Mouse (Mus musculus): ENCODE measurements around the gene Zfyve21.
A peak's percentile ranks its signal among the peaks of the same experiment; 100 is the strongest.

Zfyve21 gene

DNA sequence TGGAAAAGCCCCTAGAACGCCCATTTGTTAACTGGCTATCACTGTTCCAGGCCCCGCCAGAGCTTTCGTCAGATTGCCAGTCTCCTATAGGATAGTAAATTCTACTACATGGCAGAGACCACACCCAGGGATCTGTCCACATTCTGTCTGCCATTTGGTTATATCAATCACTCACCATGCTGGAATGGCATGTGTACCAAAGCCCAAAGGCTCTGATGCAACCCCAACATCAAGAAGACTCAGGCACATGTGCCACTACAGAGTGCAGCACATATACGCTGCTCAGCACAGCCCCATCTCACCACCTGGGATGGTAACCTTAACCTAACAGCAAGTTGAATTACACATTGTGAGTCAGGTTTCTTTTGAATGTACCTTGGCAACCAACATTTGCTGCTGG lies 32.0 kb downstream of the Zfyve21 start:
- DNase-seq: no peak

- no peak for DNase-seq
Observed at GRCm38 (mm10) chr12:111846815-111847214, 32.8 kb downstream of the Zfyve21 start.

GRCm38 (mm10) chr12:111848300-111848798 lies 34.4 kb downstream of the Zfyve21 start:
- no peak for DNase-seq

GRCm38 (mm10) chr12:111851235-111851634 lies 37.3 kb downstream of the Zfyve21 start:
- DNase-seq: no peak

DNA sequence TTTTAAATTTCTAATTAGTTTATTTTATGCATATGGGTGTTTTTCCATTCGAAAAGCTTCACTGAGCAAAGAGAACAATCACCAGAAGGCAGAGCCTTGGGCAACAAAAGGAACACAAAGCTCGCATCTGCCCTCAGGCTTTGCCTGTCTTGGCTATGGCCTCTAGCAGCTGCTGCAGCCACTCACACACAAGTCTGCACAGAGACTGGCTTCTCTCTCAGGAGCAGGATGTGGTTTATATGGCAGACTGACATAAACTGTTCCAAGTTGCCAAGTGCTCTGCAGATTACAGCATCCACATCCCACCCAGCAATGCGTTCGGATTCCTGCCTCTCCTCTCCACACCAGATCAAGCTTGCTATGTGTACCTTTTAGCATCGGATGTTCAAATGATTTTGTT lies 37.8 kb downstream of the Zfyve21 start:
- DNase-seq: peak; percentile 12 to 39

DNA sequence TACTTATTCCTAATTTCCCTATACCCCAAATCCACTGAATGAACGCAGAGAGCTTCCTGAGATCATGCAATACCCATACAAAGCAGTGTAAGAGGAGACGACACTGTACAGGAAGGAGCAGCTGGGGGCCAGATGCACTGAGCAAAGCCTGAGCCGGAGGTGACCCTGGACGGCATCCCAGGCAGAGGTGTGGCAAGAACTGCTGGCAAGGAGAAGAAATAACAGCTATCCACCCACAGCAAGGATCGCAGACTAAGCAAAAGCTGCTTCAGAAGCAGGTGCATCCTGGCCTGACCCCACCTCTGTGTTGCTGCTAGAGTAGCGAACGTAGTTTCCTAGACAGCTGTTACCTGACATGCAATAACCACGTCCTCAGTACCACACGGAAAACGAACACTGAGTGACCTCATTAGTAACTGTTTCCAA lies 39.1 kb downstream of the Zfyve21 start:
- peak; percentile 29 to 60 for DNase-seq

DNA sequence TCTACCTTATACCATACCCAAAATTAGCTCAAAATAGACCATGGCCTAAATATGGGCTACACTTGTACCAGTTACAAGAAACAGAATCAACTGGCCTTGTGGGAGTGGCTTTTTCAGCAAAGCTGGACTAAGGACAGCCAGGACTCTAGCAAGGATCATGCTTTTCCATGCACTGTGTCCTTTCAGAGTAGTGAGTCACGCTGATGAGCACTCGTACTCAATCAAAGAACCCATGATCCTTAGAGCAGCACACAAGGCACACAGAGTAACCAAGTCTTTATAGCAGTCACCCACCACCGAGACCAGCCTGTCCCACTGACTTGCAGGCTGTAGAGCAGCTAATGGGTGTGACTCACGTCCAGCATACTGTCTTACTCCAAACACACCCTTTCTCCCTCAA lies 39.6 kb downstream of the Zfyve21 start:
- DNase-seq: no peak

- DNase-seq: no peak
Observed at GRCm38 (mm10) chr12:111855448-111855847, 41.5 kb downstream of the Zfyve21 start.

GRCm38 (mm10) chr12:111864206-111864824 lies 50.3 kb downstream of the Zfyve21 start:
- no peak for DNase-seq

GRCm38 (mm10) chr12:111869806-111870205 lies 55.8 kb downstream of the Zfyve21 start:
- no peak for DNase-seq

- no peak for DNase-seq
Observed at GRCm38 (mm10) chr12:111870811-111871210, 56.8 kb downstream of the Zfyve21 start.

DNA sequence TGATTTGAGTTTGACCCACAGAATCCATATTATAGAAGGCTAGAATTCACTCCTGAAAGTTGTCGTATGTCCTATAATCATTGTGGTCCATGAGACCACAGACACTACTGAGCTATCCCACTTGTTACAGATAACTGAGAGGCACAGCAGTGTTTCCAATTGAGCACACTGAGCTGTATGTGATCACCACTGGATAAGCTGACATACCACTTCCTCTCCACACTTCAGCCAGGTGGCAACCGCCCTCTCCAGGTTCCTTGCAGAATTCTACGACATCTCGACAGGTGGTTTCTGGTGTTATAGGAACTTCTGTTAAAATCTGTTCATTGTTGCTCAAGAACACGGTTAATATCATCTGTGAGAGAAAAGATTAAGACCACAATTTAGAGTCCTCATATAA lies 58.1 kb downstream of the Zfyve21 start:
- peak; percentile 11 to 22 for DNase-seq

DNA sequence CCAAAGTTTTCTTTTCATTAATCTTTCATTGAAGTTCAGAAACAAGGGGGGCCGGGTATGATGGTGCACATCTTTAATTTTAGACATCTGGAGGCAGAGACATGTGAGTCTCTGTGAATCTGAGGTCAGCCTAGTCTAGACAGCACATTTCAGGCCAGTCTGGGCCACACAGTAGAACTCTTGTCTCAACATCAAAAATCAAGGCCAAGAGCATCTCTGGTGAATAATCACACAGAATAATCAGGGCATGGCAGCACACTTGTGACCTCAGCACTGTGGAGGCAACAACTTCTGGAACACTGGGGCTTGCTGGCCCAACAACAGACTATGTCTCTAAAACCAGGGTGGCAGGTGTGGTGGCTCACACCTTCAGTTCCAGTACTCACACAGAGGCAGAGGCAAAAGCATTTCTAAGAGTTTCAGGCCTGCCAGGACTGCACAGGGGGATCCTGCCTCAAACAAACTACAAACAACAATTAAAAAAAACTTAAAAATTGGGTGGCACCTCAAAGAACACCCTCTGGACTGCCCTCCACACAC lies 60.7 kb downstream of the Zfyve21 start:
- no peak for DNase-seq

- no peak for DNase-seq
Observed at GRCm38 (mm10) chr12:111875499-111875898, 61.5 kb downstream of the Zfyve21 start.

DNA sequence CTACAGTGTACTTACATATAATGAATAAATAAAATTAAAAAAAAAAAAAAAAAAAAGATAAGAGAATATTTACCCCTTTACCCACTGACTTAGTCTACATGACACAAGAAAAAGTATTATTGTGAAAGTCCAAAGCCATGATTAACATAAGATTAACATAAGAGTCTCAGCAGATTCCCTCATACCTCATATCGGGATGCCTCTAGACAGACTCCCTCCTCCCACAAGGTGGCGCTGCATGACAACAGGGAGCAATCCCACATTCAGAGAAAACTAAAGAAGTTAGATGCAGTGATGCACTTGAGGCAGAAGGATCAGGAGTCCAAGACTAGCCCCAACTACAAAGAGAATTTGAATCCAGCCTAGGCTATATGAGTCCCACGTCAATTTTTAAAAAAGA lies 64.2 kb downstream of the Zfyve21 start:
- peak; percentile 76 to 81 for DNase-seq
